21 mouse cellular contexts compared by ENCODE assay signal in genomic region chr2:121761281-121761795, GRCm38 (mm10). TPM values are rescaled to one million over a fixed set of nuclear protein-coding genes. Genes with fewer than 3 reads are reported as not detected.
"Had no signal": no experiment of that assay in that cellular context is flagged by ENCODE, and none has a peak within 500 bp of the region (broad histone marks: within the 10 kb centered on the region; RNA-seq: fewer than 3 reads in every experiment).

No protein-coding gene starts in this region.

- H3K9me3 ChIP-seq: kidney, embryonic 15.5 days; liver, embryonic 13.5 days; midbrain, embryonic 12.5 days; neural tube, embryonic 13.5 days had no signal

- H3K27ac ChIP-seq: kidney, embryonic 15.5 days; left cerebral cortex, adult 2 months; liver, embryonic 13.5 days; midbrain, embryonic 12.5 days; neural tube, embryonic 13.5 days; stomach, postnatal 0 days had no signal

- H3K9ac ChIP-seq: kidney, embryonic 15.5 days; liver, embryonic 13.5 days; midbrain, embryonic 12.5 days; neural tube, embryonic 13.5 days had no signal

- H3K4me1 ChIP-seq: kidney, embryonic 15.5 days; liver, embryonic 13.5 days; midbrain, embryonic 12.5 days; neural tube, embryonic 13.5 days had no signal

- H3K36me3 ChIP-seq: kidney, embryonic 15.5 days; liver, embryonic 13.5 days; midbrain, embryonic 12.5 days; neural tube, embryonic 13.5 days had no signal

- DNase-seq: kidney, adult 8-10 months; kidney, postnatal 10 days; kidney, postnatal 36 days; layer of hippocampus, postnatal 36 days; liver, embryonic 13.5 days; lung, adult 2 months; lung, postnatal 14 days; lung, postnatal 4 days; thymus, adult 18-20 months; thymus, postnatal 36 days had no signal

- H3K4me3 ChIP-seq: kidney, embryonic 15.5 days; left cerebral cortex, adult 2 months; liver, embryonic 13.5 days; midbrain, embryonic 12.5 days; myocyte; neural tube, embryonic 13.5 days had no signal

- H3K4me2 ChIP-seq: kidney, embryonic 15.5 days; liver, embryonic 13.5 days; midbrain, embryonic 12.5 days; neural tube, embryonic 13.5 days had no signal

- H3K27me3 ChIP-seq: kidney, embryonic 15.5 days; liver, embryonic 13.5 days; midbrain, embryonic 12.5 days; neural tube, embryonic 13.5 days had no signal

- ATAC-seq: midbrain, embryonic 16.5 days had no signal

RNA-seq across cellular contexts. Expression of gene Frmd5, which starts 45.5 kb away (rescaled TPM):
- total RNA-seq: liver, adult 2 months; megakaryocyte progenitor cell, adult 5-6 weeks; megakaryocyte-erythroid progenitor cell, adult 5-6 weeks; neutrophil, adult 5-6 weeks had no signal
- polyA plus RNA-seq: liver, adult 2 months had no signal
